Mouse (Mus musculus): ENCODE measurements around the gene Hist1h2be.

Hist1h2be gene

GRCm38 (mm10) chr13:23620733-23621531 lies at the start of gene Hist1h2be:
Hist1h2be (minus strand) TSS chr13:23621124.
- DNase-seq (ENCODE audit: low read depth): peak; percentile 88

GRCm38 (mm10) chr13:23662536-23662935 lies 41.6 kb upstream of the Hist1h2be start:
- no peak for DNase-seq (ENCODE audit: low read depth)

GRCm38 (mm10) chr13:23659636-23660366 lies 38.9 kb upstream of the Hist1h2be start:
- DNase-seq (ENCODE audit: low read depth): peak; percentile 71

- DNase-seq (ENCODE audit: low read depth): peak; percentile 67
Measured at GRCm38 (mm10) chr13:23630653-23631052, 9.7 kb upstream of the Hist1h2be start.

GRCm38 (mm10) chr13:23622861-23623450 lies 2.0 kb upstream of the Hist1h2be start:
- DNase-seq (ENCODE audit: low read depth): peak; percentile 26

GRCm38 (mm10) chr13:23622175-23622671 lies 1.3 kb upstream of the Hist1h2be start, which contains the start of gene Hist1h1e:
Hist1h1e (minus strand) TSS chr13:23622558.
- peak; percentile 94 for DNase-seq (ENCODE audit: low read depth)

- DNase-seq (ENCODE audit: low read depth): peak; percentile 82
Measured at GRCm38 (mm10) chr13:23621532-23622174, 729 bp upstream of the Hist1h2be start.

- DNase-seq (ENCODE audit: low read depth): no peak
Measured at GRCm38 (mm10) chr13:23620056-23620732, 730 bp downstream of the Hist1h2be start.

- DNase-seq (ENCODE audit: low read depth): no peak
Measured at GRCm38 (mm10) chr13:23611638-23612037, 9.3 kb downstream of the Hist1h2be start.

GRCm38 (mm10) chr13:23610393-23610792 lies 10.5 kb downstream of the Hist1h2be start:
- no peak for DNase-seq (ENCODE audit: low read depth)

GRCm38 (mm10) chr13:23609844-23610243 lies 11.1 kb downstream of the Hist1h2be start:
- no peak for DNase-seq (ENCODE audit: low read depth)

GRCm38 (mm10) chr13:23609209-23609608 lies 11.7 kb downstream of the Hist1h2be start:
- no peak for DNase-seq (ENCODE audit: low read depth)

GRCm38 (mm10) chr13:23605052-23605451 lies 15.9 kb downstream of the Hist1h2be start:
- DNase-seq (ENCODE audit: low read depth): no peak

- no peak for DNase-seq (ENCODE audit: low read depth)
Measured at GRCm38 (mm10) chr13:23604452-23604851, 16.5 kb downstream of the Hist1h2be start.

- DNase-seq (ENCODE audit: low read depth): no peak
Measured at GRCm38 (mm10) chr13:23603182-23603699, 17.7 kb downstream of the Hist1h2be start.

GRCm38 (mm10) chr13:23597957-23598356 lies 23.0 kb downstream of the Hist1h2be start:
- DNase-seq (ENCODE audit: low read depth): peak; percentile 86

GRCm38 (mm10) chr13:23595622-23596372 lies 25.1 kb downstream of the Hist1h2be start:
- DNase-seq (ENCODE audit: low read depth): no peak

GRCm38 (mm10) chr13:23595185-23595584 lies 25.7 kb downstream of the Hist1h2be start:
- no peak for DNase-seq (ENCODE audit: low read depth)

GRCm38 (mm10) chr13:23593051-23593770 lies 27.7 kb downstream of the Hist1h2be start:
- no peak for DNase-seq (ENCODE audit: low read depth)

GRCm38 (mm10) chr13:23592614-23593013 lies 28.3 kb downstream of the Hist1h2be start:
- DNase-seq (ENCODE audit: low read depth): peak; percentile 43

Measured in NIH3T3 (cell line).